Mouse (Mus musculus): ENCODE results near the gene Atp6v0e.

- TF ChIP-seq TAL1 (IDR thresholded peaks at IDR 0.05; ENCODE audit: low read length): no peak
- TF ChIP-seq GATA1 (IDR thresholded peaks at IDR 0.05; ENCODE audit: low read length): no peak
Observed at GRCm38 (mm10) chr17:26643456-26643855, 19.6 kb upstream of the Atp6v0e start.

All from erythroblast, embryonic 14.5 days (primary cell).